Mouse (Mus musculus) embryonic facial prominence, embryonic 13.5 days (tissue): Measurements from ENCODE around the gene Nup50. TPM values are rescaled to one million over a fixed set of nuclear protein-coding genes. Genes with fewer than 3 reads are reported as not detected.
"Not testable (repeated sequence)": the region's sequence is repeated elsewhere in the genome, so short reads cannot be mapped to it uniquely, and the experiment has no call there.

Experiments
- ATAC-seq: fragments of 200-750 bp; cut with Nextera tagmentation; 2 replicates; pipeline ENCODE4 v1.8.0; 2017; ENCODE audit warnings: low read depth; ENCODE audit not compliant: insufficient number of reproducible peaks, insufficient read depth, low FRiP score, low TSS enrichment
- H3K27ac ChIP-seq: fragments of 300-500 bp; sonication (generic); 2 replicates; pipeline ENCODE4 v1.5.1; 2015; ENCODE audit warnings: moderate library complexity, mild to moderate bottlenecking, inconsistent platforms
- H3K27me3 ChIP-seq: fragments of 300-500 bp; sonication (generic); 2 replicates; pipeline ENCODE4 v1.6.1; 2015; ENCODE audit warnings: mild to moderate bottlenecking, inconsistent platforms
- H3K36me3 ChIP-seq: fragments of 300-500 bp; sonication (generic); 2 replicates; pipeline ENCODE4 v1.6.1; 2015; ENCODE audit warnings: mild to moderate bottlenecking, inconsistent platforms
- H3K4me1 ChIP-seq: fragments of 300-500 bp; sonication (generic); 2 replicates; pipeline ENCODE4 v1.6.1; 2015; ENCODE audit warnings: inconsistent platforms
- H3K4me2 ChIP-seq: fragments of 300-500 bp; sonication (generic); 2 replicates; pipeline ENCODE4 v1.6.1; 2015; ENCODE audit warnings: moderate library complexity, mild to moderate bottlenecking, inconsistent platforms
- H3K4me3 ChIP-seq: fragments of 300-500 bp; sonication (generic); 2 replicates; pipeline ENCODE4 v1.5.1; 2015; ENCODE audit warnings: mild to moderate bottlenecking, inconsistent platforms
- H3K9ac ChIP-seq: fragments of 300-500 bp; sonication (generic); 2 replicates; pipeline ENCODE4 v1.6.1; 2015; ENCODE audit warnings: mild to moderate bottlenecking, inconsistent platforms
- H3K9me3 ChIP-seq: fragments of 300-500 bp; sonication (generic); 2 replicates; pipeline ENCODE4 v1.6.1; 2016; ENCODE audit warnings: inconsistent platforms
- WGBS: fragments of 180-500 bp; shearing (Covaris S2); methylation state at CpG from one replicate; pipeline ENCODE4 v1.1.7; 2015; ENCODE audit warnings: mixed read lengths; 5-methylcytosine and 5-hydroxymethylcytosine counted together
- polyA plus RNA-seq: library from polyadenylated mRNA; unstranded; fragments of >200 nt; fragmentation: Nextera tagmentation; extraction: Ambion mirVana; gene quantifications from 2 replicates; pipeline ENCODE4 v1.2.1, GENCODE M21; 2015

Gene Nup50
- polyA plus RNA-seq, result 39.7 and 40.6 TPM in 2 replicates

GRCm38 (mm10) chr15:84922884-84923507, at the start of gene Nup50:
Gene Nup50, plus strand, starts transcription at chr15:84923411.
- Histone ChIP-seq H3K4me2 (peak within 1 kb of the TSS; percentile 81), H3K27ac (peak within 1 kb of the TSS; percentile 97), H3K9me3 (no peaks in the 10 kb centered on the region), H3K4me1 (peaks cover 26% of the 10 kb centered on the region), H3K4me3 (peak within 1 kb of the TSS; percentile 97), H3K36me3 (peaks cover 8% of the 10 kb centered on the region), H3K9ac (peak within 1 kb of the TSS; percentile 97), H3K27me3 (no peaks in the 10 kb centered on the region)
- peak; percentile 86 for ATAC-seq
- WGBS, result under 1% methylated on average over 60 of the region's 60 CpGs

GRCm38 (mm10) chr15:84873867-84874266, 49.3 kb upstream of the Nup50 start:
- no peak for ATAC-seq
- Histone ChIP-seq H3K27me3 (no peaks in the 10 kb centered on the region), H3K4me1 (no peaks in the 10 kb centered on the region)

DNA sequence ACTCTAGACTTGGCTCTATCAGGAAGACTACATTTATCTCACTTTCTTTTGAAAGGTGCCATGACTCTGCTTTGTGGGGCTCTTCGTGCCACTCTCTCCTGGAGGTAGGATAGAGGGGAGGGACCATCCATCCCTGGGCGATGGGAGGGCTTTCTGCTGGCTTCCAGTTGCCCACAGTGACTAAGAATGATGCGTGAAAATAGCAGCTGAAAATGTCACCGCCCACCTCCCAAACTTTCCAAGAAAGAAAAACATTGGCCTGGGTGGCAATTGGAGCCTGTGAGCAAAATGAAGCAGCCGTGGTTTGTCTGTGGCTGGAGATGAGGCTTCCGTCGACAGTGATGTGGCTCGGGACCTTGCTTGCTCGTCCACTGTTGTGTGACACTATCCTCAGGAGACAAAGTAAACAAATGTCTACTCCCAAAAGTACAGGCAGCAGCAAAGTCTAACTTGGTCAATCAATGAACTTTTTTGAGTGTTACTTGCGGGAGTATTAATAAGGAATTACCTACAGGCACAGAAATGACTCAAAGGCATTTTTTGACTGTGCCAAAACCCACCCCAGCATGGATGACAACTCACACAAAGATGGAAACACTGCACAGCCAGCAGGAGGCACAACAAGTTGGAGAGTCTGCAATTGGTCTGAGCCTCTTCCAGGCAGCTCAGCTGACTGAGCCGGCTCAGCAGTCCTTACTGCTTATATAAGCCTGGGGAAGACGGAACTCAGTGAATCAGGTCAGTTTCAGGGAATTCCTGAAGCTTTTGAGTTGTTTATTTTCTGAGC, 46.0 kb upstream of the Nup50 start:
- Histone ChIP-seq H3K9ac (no peak overlapping the region), H3K36me3 (no peaks in the 10 kb centered on the region), H3K9me3 (no peaks in the 10 kb centered on the region), H3K27me3 (no peaks in the 10 kb centered on the region), H3K4me1 (no peaks in the 10 kb centered on the region; the same call in 1 of the 2 replicates), H3K4me2 (no peak overlapping the region), H3K27ac (no peak overlapping the region), H3K4me3 (no peak overlapping the region)
- ATAC-seq, result no peak
- WGBS, result 82% methylated on average over 12 of the region's 12 CpGs

More at GRCm38 (mm10) chr15:84873867-84874266, 49.3 kb upstream of the Nup50 start:
- no peak overlapping the region for H3K4me3 ChIP-seq
- no peak overlapping the region for H3K4me2 ChIP-seq
- H3K9ac ChIP-seq, result no peak overlapping the region
- WGBS, result 82% methylated on average over 4 of the region's 4 CpGs
- H3K27ac ChIP-seq, result no peak overlapping the region
- H3K9me3 ChIP-seq, result no peaks in the 10 kb centered on the region
- H3K36me3 ChIP-seq, result no peaks in the 10 kb centered on the region

DNA sequence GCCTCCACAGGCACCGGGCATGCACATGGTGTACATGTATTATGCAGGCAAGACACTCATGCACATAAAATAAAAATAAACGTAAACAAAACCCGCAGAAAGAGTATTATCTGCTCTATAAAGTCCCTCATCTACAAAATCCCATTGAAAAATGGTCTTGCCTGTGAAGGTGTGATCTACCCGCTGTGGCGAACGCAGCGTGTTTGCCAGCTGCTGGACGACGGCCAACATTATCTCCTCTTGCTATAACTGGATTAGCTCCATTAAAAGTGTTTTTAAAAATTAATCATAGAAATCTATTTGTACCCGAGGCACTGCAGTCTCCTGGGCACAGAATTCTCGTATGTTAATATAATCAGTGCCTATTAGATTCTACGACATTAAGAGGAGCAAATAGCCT, 35.1 kb upstream of the Nup50 start:
- H3K4me1 ChIP-seq, result no peaks in the 10 kb centered on the region
- no peak for ATAC-seq
- no peak overlapping the region for H3K4me2 ChIP-seq
- no peak overlapping the region for H3K9ac ChIP-seq
- WGBS, result 79% methylated on average over 12 of the region's 12 CpGs
- H3K27ac ChIP-seq, result no peak overlapping the region
- no peaks in the 10 kb centered on the region; the same call in 1 of the 2 replicates for H3K27me3 ChIP-seq
- no peaks in the 10 kb centered on the region for H3K36me3 ChIP-seq
- H3K9me3 ChIP-seq, result no peaks in the 10 kb centered on the region
- H3K4me3 ChIP-seq, result no peak overlapping the region

GRCm38 (mm10) chr15:84891246-84891645, 32.0 kb upstream of the Nup50 start:
- H3K4me2 ChIP-seq, result no peak overlapping the region
- ATAC-seq, result no peak
- 0 out of 2 replicates have a peak, but pooled peaks cover 4% of the 10 kb centered on the region for H3K9me3 ChIP-seq
- H3K36me3 ChIP-seq, result no peaks in the 10 kb centered on the region
- 35% methylated on average over 3 of the region's 3 CpGs for WGBS
- H3K9ac ChIP-seq, result no peak overlapping the region
- no peak overlapping the region for H3K4me3 ChIP-seq
- H3K27ac ChIP-seq, result no peak overlapping the region
- H3K4me1 ChIP-seq, result no peaks in the 10 kb centered on the region
- no peaks in the 10 kb centered on the region; the same call in 1 of the 2 replicates for H3K27me3 ChIP-seq

GRCm38 (mm10) chr15:84891658-84892057, 31.6 kb upstream of the Nup50 start:
- Histone ChIP-seq H3K4me3 (no peak overlapping the region), H3K9ac (no peak overlapping the region), H3K27ac (no peak overlapping the region), H3K27me3 (no peaks in the 10 kb centered on the region; the same call in 1 of the 2 replicates), H3K4me1 (no peaks in the 10 kb centered on the region), H3K9me3 (0 out of 2 replicates have a peak, but pooled peaks cover 4% of the 10 kb centered on the region), H3K36me3 (no peaks in the 10 kb centered on the region), H3K4me2 (no peak overlapping the region)
- WGBS, result 5% methylated on average over 3 of the region's 3 CpGs
- no peak for ATAC-seq

- H3K4me1 ChIP-seq, result peaks cover 13% of the 10 kb centered on the region
- not testable (repeated sequence) for H3K27ac ChIP-seq, H3K27me3 ChIP-seq, H3K4me2 ChIP-seq, ATAC-seq, H3K36me3 ChIP-seq, H3K9ac ChIP-seq, H3K9me3 ChIP-seq, H3K4me3 ChIP-seq
- 71% methylated on average over 10 of the region's 10 CpGs for WGBS
These were observed 27.0 kb upstream of the Nup50 start for GRCm38 (mm10) chr15:84896216-84896615.

DNA sequence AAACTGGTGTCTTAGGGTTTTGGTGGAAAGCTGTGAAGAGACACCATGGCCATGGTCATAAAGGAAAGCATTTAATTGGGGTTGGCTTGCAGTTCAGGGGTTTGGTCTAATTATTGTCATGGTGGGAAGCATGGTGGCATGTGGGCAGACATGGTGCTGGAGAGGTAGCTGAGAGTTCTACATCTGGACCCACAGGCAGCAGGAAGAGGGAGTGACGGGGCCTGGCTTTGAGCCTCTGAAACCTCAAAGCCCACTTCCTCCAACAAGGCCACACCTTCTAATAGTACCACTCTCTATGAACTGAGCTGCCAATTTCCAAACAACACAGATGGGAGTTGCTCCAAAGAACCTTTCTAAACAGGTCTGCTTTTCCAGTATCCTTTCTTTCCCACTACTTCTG, 26.5 kb upstream of the Nup50 start:
- no peak for ATAC-seq
- 64% methylated on average over 1 of the region's 1 CpGs for WGBS
- Histone ChIP-seq H3K9ac (no peak overlapping the region), H3K36me3 (no peaks in the 10 kb centered on the region), H3K4me3 (no peak overlapping the region), H3K4me2 (no peak overlapping the region), H3K4me1 (peaks cover 13% of the 10 kb centered on the region), H3K27me3 (no peaks in the 10 kb centered on the region), H3K27ac (no peak overlapping the region), H3K9me3 (0 out of 2 replicates have a peak, but pooled peaks cover 4% of the 10 kb centered on the region)

GRCm38 (mm10) chr15:84898077-84898476, 25.1 kb upstream of the Nup50 start:
- Histone ChIP-seq H3K9ac (no peak overlapping the region), H3K4me1 (peaks cover 13% of the 10 kb centered on the region), H3K4me2 (no peak overlapping the region; the same call in 1 of the 2 replicates), H3K4me3 (no peak overlapping the region), H3K9me3 (0 out of 2 replicates have a peak, but pooled peaks cover 4% of the 10 kb centered on the region), H3K27ac (no peak overlapping the region), H3K27me3 (no peaks in the 10 kb centered on the region), H3K36me3 (no peaks in the 10 kb centered on the region)
- 50% methylated on average over 7 of the region's 7 CpGs for whole genome bisulfite sequencing
- ATAC-seq, result no peak

DNA sequence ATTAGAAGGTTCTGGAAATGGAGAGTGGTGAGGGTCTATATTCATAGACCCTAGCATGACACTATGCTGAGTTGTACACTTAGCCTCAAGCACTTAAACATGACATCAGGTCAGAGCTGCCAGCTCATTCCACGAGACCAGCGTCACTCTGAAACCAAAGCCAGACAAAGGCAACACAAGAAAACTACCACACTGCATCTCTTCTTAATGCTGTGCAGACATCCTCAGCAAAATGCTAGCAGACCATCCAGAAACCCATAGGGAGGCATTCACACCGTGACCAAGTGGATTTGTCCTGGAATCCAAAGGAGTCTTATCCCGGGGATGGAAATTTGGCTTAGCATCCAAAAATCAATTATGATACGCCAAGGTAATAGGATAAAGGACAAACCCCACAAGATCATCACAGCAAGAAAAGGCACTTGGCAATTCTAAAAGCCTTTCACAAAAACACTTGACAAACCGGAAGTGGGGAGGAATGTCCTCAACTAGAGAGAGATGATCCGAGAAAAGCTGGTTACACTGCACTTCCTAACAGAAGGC, 19.3 kb upstream of the Nup50 start:
- no peak overlapping the region for H3K9ac ChIP-seq
- H3K4me1 ChIP-seq, result peaks cover 10% of the 10 kb centered on the region
- 30% methylated on average over 7 of the region's 7 CpGs for WGBS
- no peak for ATAC-seq
- H3K27ac ChIP-seq, result 0 out of 2 replicates have a peak overlapping the region, but pooled peaks have one; percentile 28
- H3K4me2 ChIP-seq, result no peak overlapping the region
- H3K27me3 ChIP-seq, result no peaks in the 10 kb centered on the region
- H3K4me3 ChIP-seq, result no peak overlapping the region
- H3K9me3 ChIP-seq, result no peaks in the 10 kb centered on the region
- no peaks in the 10 kb centered on the region for H3K36me3 ChIP-seq

- 89% methylated on average over 3 of the region's 3 CpGs for WGBS
- H3K4me3 ChIP-seq, result no peak overlapping the region
These were observed 10.0 kb upstream of the Nup50 start for GRCm38 (mm10) chr15:84913201-84913600.

More at GRCm38 (mm10) chr15:84913201-84913600, 10.0 kb upstream of the Nup50 start:
- no peak overlapping the region for H3K4me2 ChIP-seq
- no peak for ATAC-seq
- H3K9me3 ChIP-seq, result peaks cover 5% of the 10 kb centered on the region; the same call in 1 of the 2 replicates
- H3K27ac ChIP-seq, result no peak overlapping the region
- no peaks in the 10 kb centered on the region for H3K27me3 ChIP-seq
- H3K4me1 ChIP-seq, result no peaks in the 10 kb centered on the region
- H3K9ac ChIP-seq, result no peak overlapping the region
- peaks cover 6% of the 10 kb centered on the region; the same call in 1 of the 2 replicates for H3K36me3 ChIP-seq
